Mouse (Mus musculus): Measurements from ENCODE around the gene Arrdc3.
A peak's percentile ranks its signal among the peaks of the same experiment; 100 is the strongest.
"Not testable (repeated sequence)": the region's sequence is repeated elsewhere in the genome, so short reads cannot be mapped to it uniquely, and the experiment has no call there.

The Arrdc3 gene

GRCm38 (mm10) chr13:80883190-80883589 lies at the start of gene Arrdc3:
Arrdc3 (plus strand) TSS chr13:80883384.
- DNase-seq = peak; percentile 98

GRCm38 (mm10) chr13:80862215-80862614 lies 21.0 kb upstream of the Arrdc3 start:
- DNase-seq = peak; percentile 80

- DNase-seq = no peak
These were observed 19.0 kb upstream of the Arrdc3 start for GRCm38 (mm10) chr13:80864195-80864594.

- DNase-seq = no peak
These were observed 8.1 kb upstream of the Arrdc3 start for GRCm38 (mm10) chr13:80875126-80875525.

- no peak for DNase-seq
These were observed 2.4 kb upstream of the Arrdc3 start for GRCm38 (mm10) chr13:80880756-80881155.

- DNase-seq = peak; percentile 93
These were observed 1.3 kb upstream of the Arrdc3 start for GRCm38 (mm10) chr13:80881722-80882500.

- no peak for DNase-seq
These were observed 458 bp upstream of the Arrdc3 start for GRCm38 (mm10) chr13:80882716-80883135.

GRCm38 (mm10) chr13:80883649-80884376 lies 629 bp downstream of the Arrdc3 start:
- DNase-seq = peak; percentile 55

GRCm38 (mm10) chr13:80884377-80884983 lies 1.3 kb downstream of the Arrdc3 start:
- peak; percentile 91 for DNase-seq

- peak; percentile 97 for DNase-seq
These were observed 2.1 kb downstream of the Arrdc3 start for GRCm38 (mm10) chr13:80885103-80885833.

GRCm38 (mm10) chr13:80885834-80886663 lies 2.9 kb downstream of the Arrdc3 start:
- DNase-seq = peak; percentile 99

GRCm38 (mm10) chr13:80886664-80887210 lies 3.6 kb downstream of the Arrdc3 start:
- DNase-seq = peak; percentile 55

- DNase-seq = no peak
These were observed 4.7 kb downstream of the Arrdc3 start for GRCm38 (mm10) chr13:80887842-80888241.

- DNase-seq = not testable (repeated sequence)
These were observed 11.7 kb downstream of the Arrdc3 start for GRCm38 (mm10) chr13:80894928-80895327.

GRCm38 (mm10) chr13:80897411-80897810 lies 14.2 kb downstream of the Arrdc3 start:
- DNase-seq = no peak

- no peak for DNase-seq
These were observed 14.9 kb downstream of the Arrdc3 start for GRCm38 (mm10) chr13:80898095-80898494.

- no peak for DNase-seq
These were observed 16.3 kb downstream of the Arrdc3 start for GRCm38 (mm10) chr13:80899435-80900029.

GRCm38 (mm10) chr13:80901432-80901831 lies 18.2 kb downstream of the Arrdc3 start:
- DNase-seq = no peak

- DNase-seq = no peak
These were observed 19.6 kb downstream of the Arrdc3 start for GRCm38 (mm10) chr13:80902796-80903195.

GRCm38 (mm10) chr13:80913361-80913760 lies 30.2 kb downstream of the Arrdc3 start:
- DNase-seq = no peak

- DNase-seq = no peak
These were observed 37.8 kb downstream of the Arrdc3 start for GRCm38 (mm10) chr13:80920939-80921338.

All from embryo, embryonic 11 days (tissue).